Mouse (Mus musculus) left cerebral cortex, adult 6 months (tissue): ENCODE measurements around the gene Gm21904. TPM values are rescaled to one million over a fixed set of nuclear protein-coding genes. Genes with fewer than 3 reads are reported as not detected.

Experiments used
- long read RNA-seq, 2 experiments: library from polyadenylated mRNA; unstranded; transcript quantifications; one replicate each; pipeline ENCODE4 v2.0.0; 2019 to 2020
- polyA plus RNA-seq: library from polyadenylated mRNA; unstranded; fragments of <200 nt; fragmentation: Nextera tagmentation; gene quantifications from 2 replicates; pipeline ENCODE4 v1.2.3, GENCODE M21; 2021

The Gm21904 gene
- polyA plus RNA-seq, result not detected in 2 replicates
- long read RNA-seq, experiment 1, result 0 reads
- long read RNA-seq, experiment 2, result 0 reads

GRCm38 (mm10) chrY:17846166-17846565 is at the start of gene Gm21904:
Gm21904 (minus strand) TSS chrY:17846266.

GRCm38 (mm10) chrY:17874441-17874840 is 28.4 kb upstream of the Gm21904 start, which contains the start of the genes Gm20772 and Gm20831:
Gm20772 (plus strand) TSS chrY:17874741.
Gm20831 (plus strand) TSS chrY:17874741.

Other genes starting within 250 kb of the Gm21904 start
- not detected in 2 replicates for gene Gm20772, start 28.5 kb upstream of the Gm21904 start, polyA plus RNA-seq
- gene Gm20831, start 28.5 kb upstream of the Gm21904 start, polyA plus RNA-seq, result not detected in 2 replicates
- gene Srsy, start 91.1 kb upstream of the Gm21904 start, polyA plus RNA-seq, result not detected in 2 replicates
- not detected in 2 replicates for gene Gm21764, start 215.5 kb upstream of the Gm21904 start, polyA plus RNA-seq
- not detected in 2 replicates for gene Ssty1, start 242.8 kb upstream of the Gm21904 start, polyA plus RNA-seq